Mouse (Mus musculus): Measurements from ENCODE around the gene Accs. TPM values are rescaled to one million over a fixed set of nuclear protein-coding genes. Genes with fewer than 3 reads are reported as not detected.
A peak's percentile ranks its signal among the peaks of the same experiment; 100 is the strongest.

Gene Accs
- polyA plus RNA-seq, 1 experiment from 2014 or later = 7.4 TPM

- H3K4me2 ChIP-seq (replicated peaks) = no peak overlapping the region
- H3K27me3 ChIP-seq = no peaks in the 10 kb centered on the region
- H3K27ac ChIP-seq = 0 out of 2 replicates have a peak overlapping the region, but pooled peaks have one; percentile 18
- no peaks in the 10 kb centered on the region for H3K9me3 ChIP-seq (replicated peaks)
- H3K36me3 ChIP-seq = 0 out of 2 replicates have a peak, but pooled peaks cover 11% of the 10 kb centered on the region
- H3K4me1 ChIP-seq = peaks cover 26% of the 10 kb centered on the region
- peak; percentile 37 for ATAC-seq (ENCODE audit: low FRiP score)
- H3K4me3 ChIP-seq = no peak overlapping the region
- 18% methylated on average over 12 of the region's 12 CpGs for WGBS
- no peak overlapping the region; the same call in 1 of the 2 replicates for H3K9ac ChIP-seq
Measured at GRCm38 (mm10) chr2:93784721-93785431, 64.9 kb downstream of the Accs start.

DNA sequence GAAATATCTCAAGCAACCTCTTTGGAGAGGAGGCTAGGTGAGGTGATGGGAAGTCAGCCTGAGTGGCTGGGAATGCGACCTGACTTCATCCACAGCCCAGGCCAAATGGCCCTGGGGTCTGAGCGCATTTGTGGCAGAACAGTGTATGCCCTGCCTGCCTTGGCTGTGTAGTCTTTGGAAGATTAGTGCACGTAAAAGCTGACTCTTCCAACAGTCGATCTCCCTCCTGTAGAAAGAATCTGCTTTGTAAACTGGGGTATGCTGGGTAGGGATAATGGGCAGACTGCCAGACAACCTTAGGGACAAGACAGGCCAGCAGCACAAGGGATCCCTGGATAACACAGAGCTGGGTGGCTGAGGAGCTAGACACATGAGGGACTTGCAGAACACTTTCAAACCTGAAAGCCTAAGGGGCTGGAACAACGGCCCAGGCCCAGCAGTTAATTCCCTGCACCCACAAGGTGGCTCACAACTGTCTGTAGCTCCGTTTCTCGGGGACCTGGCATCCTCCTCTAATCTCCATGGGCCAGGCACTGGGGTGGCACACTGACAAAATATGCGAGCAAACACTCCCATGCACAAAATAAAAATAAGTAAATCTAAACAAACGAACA is 65.7 kb downstream of the Accs start:
- no peak overlapping the region for H3K4me2 ChIP-seq (replicated peaks)
- no peak overlapping the region for H3K27ac ChIP-seq
- no peaks in the 10 kb centered on the region for H3K9me3 ChIP-seq (replicated peaks)
- no peak overlapping the region for H3K9ac ChIP-seq
- 0 out of 2 replicates have a peak, but pooled peaks cover 3% of the 10 kb centered on the region for H3K36me3 ChIP-seq
- ATAC-seq (ENCODE audit: low FRiP score) = no peak
- no peak overlapping the region for H3K4me3 ChIP-seq
- 70% methylated on average over 9 of the region's 9 CpGs for WGBS
- H3K27me3 ChIP-seq = no peaks in the 10 kb centered on the region
- peaks cover 34% of the 10 kb centered on the region for H3K4me1 ChIP-seq

Other genes with a start within 250 kb of the Accs start
- 5.4 and 6.7 TPM in 2 replicates for gene Alx4, start 207.6 kb downstream of the Accs start, polyA plus RNA-seq (2016; fragmentation: Nextera tagmentation; extraction: Ambion mirVana)
- 84.7 and 86.7 TPM in 2 replicates for gene Ext2, start 27.4 kb downstream of the Accs start, polyA plus RNA-seq (2016; fragmentation: Nextera tagmentation; extraction: Ambion mirVana)
- gene Accsl, start 19.2 kb upstream of the Accs start, polyA plus RNA-seq (2016; fragmentation: Nextera tagmentation; extraction: Ambion mirVana) = 0.09 and 0.51 TPM in 2 replicates
- gene Gm13889, start 107.3 kb upstream of the Accs start, polyA plus RNA-seq (2016; fragmentation: Nextera tagmentation; extraction: Ambion mirVana) = 7.0 and 7.9 TPM in 2 replicates
- not detected in 2 replicates for gene Gm27027, start 146.4 kb upstream of the Accs start, polyA plus RNA-seq (2016; fragmentation: Nextera tagmentation; extraction: Ambion mirVana)
- 54.5 and 59.0 TPM in 2 replicates for gene Alkbh3, start 160.9 kb upstream of the Accs start, polyA plus RNA-seq (2016; fragmentation: Nextera tagmentation; extraction: Ambion mirVana)

Data from hindbrain, embryonic 12.5 days (tissue).